8 mouse cellular contexts compared by ENCODE assay signal in genomic region chr3:36495436-36495835, GRCm38 (mm10). TPM values are rescaled to one million over a fixed set of nuclear protein-coding genes. Genes with fewer than 3 reads are reported as not detected.
DNase-seq lines count a peak whose midpoint lies in the region; ATAC-seq lines count a peak whose summit lies in the region.

No protein-coding gene starts in this region.

- no peaks in the 10 kb centered on the region for H3K9me3 ChIP-seq in embryonic facial prominence, embryonic 13.5 days
- no peaks in the 10 kb centered on the region for H3K9me3 ChIP-seq in heart, embryonic 10.5 days
- H3K9me3 ChIP-seq in kidney, embryonic 14.5 days (ENCODE audit: control insufficient read depth, low read length), result no peaks in the 10 kb centered on the region

- DNase-seq in 3134 (ENCODE audit: extremely low read depth, insufficient read length, low spot score), result peak; percentile 64
- DNase-seq in adrenal gland, postnatal 25 days, result peak; percentile 94
- peak; percentile 86 for DNase-seq in heart, embryonic 10.5 days (ENCODE audit: low spot score)
- DNase-seq in liver, result peak; percentile 81
- peak; percentile 43 to 63 for DNase-seq in spleen, postnatal 36 days (ENCODE audit: low spot score in 2 of 2)

- no peak overlapping the region for H3K27ac ChIP-seq in embryonic facial prominence, embryonic 13.5 days
- H3K27ac ChIP-seq in heart, embryonic 10.5 days, result 0 out of 2 replicates have a peak overlapping the region, but pooled peaks have one; percentile 52
- no peak overlapping the region for H3K27ac ChIP-seq in kidney, embryonic 14.5 days (ENCODE audit: low read depth, low read length)

- H3K36me3 ChIP-seq in embryonic facial prominence, embryonic 13.5 days, result no peaks in the 10 kb centered on the region
- no peaks in the 10 kb centered on the region for H3K36me3 ChIP-seq in heart, embryonic 10.5 days
- no peaks in the 10 kb centered on the region for H3K36me3 ChIP-seq in kidney, embryonic 14.5 days (ENCODE audit: control insufficient read depth, insufficient read depth, low read length)

- H3K27me3 ChIP-seq in embryonic facial prominence, embryonic 13.5 days, result 0 out of 2 replicates have a peak, but pooled peaks cover 5% of the 10 kb centered on the region
- no peaks in the 10 kb centered on the region for H3K27me3 ChIP-seq in heart, embryonic 10.5 days (ENCODE audit: insufficient read depth, poor library complexity, severe bottlenecking)
- no peaks in the 10 kb centered on the region for H3K27me3 ChIP-seq in kidney, embryonic 14.5 days (ENCODE audit: control insufficient read depth, insufficient read depth, low read length)

- no peak overlapping the region for H3K4me3 ChIP-seq in embryonic facial prominence, embryonic 13.5 days
- H3K4me3 ChIP-seq in heart, embryonic 10.5 days, result no peak overlapping the region; the same call in 1 of the 2 replicates
- no peak overlapping the region for H3K4me3 ChIP-seq in kidney, embryonic 14.5 days (ENCODE audit: low read length)

- peaks cover 11% of the 10 kb centered on the region for H3K4me1 ChIP-seq in embryonic facial prominence, embryonic 13.5 days
- peaks cover 12% of the 10 kb centered on the region for H3K4me1 ChIP-seq in heart, embryonic 10.5 days
- H3K4me1 ChIP-seq in kidney, embryonic 14.5 days (ENCODE audit: control insufficient read depth, insufficient read depth, low read length), result no peaks in the 10 kb centered on the region

- peak overlapping the region; percentile 37 for H3K4me2 ChIP-seq in embryonic facial prominence, embryonic 13.5 days
- H3K4me2 ChIP-seq in kidney, embryonic 14.5 days (replicated peaks; ENCODE audit: low read depth, low read length), result no peak overlapping the region; the same call in 1 of the 2 replicates

- no peak overlapping the region for H3K9ac ChIP-seq in embryonic facial prominence, embryonic 13.5 days
- H3K9ac ChIP-seq in kidney, embryonic 14.5 days (ENCODE audit: low read depth, low read length), result no peak overlapping the region

- WGBS in embryonic facial prominence, embryonic 13.5 days, result 10% methylated on average over 6 of the region's 6 CpGs
- 13% methylated on average over 6 of the region's 6 CpGs for WGBS in heart, embryonic 10.5 days
- 7% methylated on average over 6 of the region's 6 CpGs for WGBS in kidney, embryonic 14.5 days

- no peak for ATAC-seq in embryonic facial prominence, embryonic 13.5 days (ENCODE audit: insufficient number of reproducible peaks, insufficient read depth, low FRiP score, low TSS enrichment, low read depth)
- peak; percentile 77 for ATAC-seq in kidney, embryonic 14.5 days (ENCODE audit: low FRiP score, low TSS enrichment)
- peak; percentile 75 for ATAC-seq in monocyte, adult 5-6 weeks (replicated peaks; ENCODE audit: insufficient number of reproducible peaks, low FRiP score, low TSS enrichment, poor library complexity, severe bottlenecking)

RNA-seq across cellular contexts. Expression of gene 1810062G17Rik, which starts 19.7 kb away (rescaled TPM):
- 1.1 and 1.8 TPM in 2 replicates for total RNA-seq in adrenal gland, postnatal 25 days (2021)
- polyA plus RNA-seq in embryonic facial prominence, embryonic 13.5 days (2015; fragmentation: Nextera tagmentation; extraction: Ambion mirVana), result 0.89 and 1.4 TPM in 2 replicates
- polyA plus RNA-seq in heart, embryonic 10.5 days (2016; fragmentation: Nextera tagmentation; extraction: Ambion mirVana), result 0.90 and 0.93 TPM in 2 replicates
- 1.8 and 2.1 TPM in 2 replicates for polyA plus RNA-seq in kidney, embryonic 14.5 days (2014; fragmentation: Nextera tagmentation; extraction: Ambion mirVana)
- total RNA-seq in monocyte, adult 5-6 weeks (2017), result not detected in 3 replicates

RNA-seq across cellular contexts. Expression of gene Anxa5, which starts 19.7 kb away (rescaled TPM):
- 592 and 680 TPM in 2 replicates for total RNA-seq in adrenal gland, postnatal 25 days (2021)
- polyA plus RNA-seq in embryonic facial prominence, embryonic 13.5 days (2015; fragmentation: Nextera tagmentation; extraction: Ambion mirVana), result 327 and 355 TPM in 2 replicates
- polyA plus RNA-seq in heart, embryonic 10.5 days (2016; fragmentation: Nextera tagmentation; extraction: Ambion mirVana), result 293 and 360 TPM in 2 replicates
- 224 and 244 TPM in 2 replicates for polyA plus RNA-seq in kidney, embryonic 14.5 days (2014; fragmentation: Nextera tagmentation; extraction: Ambion mirVana)
- total RNA-seq in monocyte, adult 5-6 weeks (2017), result 119 to 215 TPM (median 164 TPM) in 3 replicates

RNA-seq across cellular contexts. Expression of gene Gm11549, which starts 26.2 kb away (rescaled TPM):
- not detected in 2 replicates for total RNA-seq in adrenal gland, postnatal 25 days (2021)
- polyA plus RNA-seq in embryonic facial prominence, embryonic 13.5 days (2015; fragmentation: Nextera tagmentation; extraction: Ambion mirVana), result 0.07 and 0.18 TPM in 2 replicates
- polyA plus RNA-seq in heart, embryonic 10.5 days (2016; fragmentation: Nextera tagmentation; extraction: Ambion mirVana), result not detected in 2 replicates
- polyA plus RNA-seq in kidney, embryonic 14.5 days (2014; fragmentation: Nextera tagmentation; extraction: Ambion mirVana), result not detected in 2 replicates
- total RNA-seq in monocyte, adult 5-6 weeks (2017), result not detected in 3 replicates

RNA-seq across cellular contexts. Expression of gene Exosc9, which starts 57.0 kb away (rescaled TPM):
- 30.9 and 35.0 TPM in 2 replicates for total RNA-seq in adrenal gland, postnatal 25 days (2021)
- 69.3 and 73.7 TPM in 2 replicates for polyA plus RNA-seq in embryonic facial prominence, embryonic 13.5 days (2015; fragmentation: Nextera tagmentation; extraction: Ambion mirVana)
- 65.2 and 77.8 TPM in 2 replicates for polyA plus RNA-seq in heart, embryonic 10.5 days (2016; fragmentation: Nextera tagmentation; extraction: Ambion mirVana)
- polyA plus RNA-seq in kidney, embryonic 14.5 days (2014; fragmentation: Nextera tagmentation; extraction: Ambion mirVana), result 69.1 and 77.0 TPM in 2 replicates
- total RNA-seq in monocyte, adult 5-6 weeks (2017), result 64.1 to 69.4 TPM (median 65.2 TPM) in 3 replicates
